Mouse (Mus musculus) naive thymus-derived CD4-positive, alpha-beta T cell, adult 2 months (primary cell): ENCODE data around the gene Duxbl3.
"Not testable (repeated sequence)": the region's sequence is repeated elsewhere in the genome, so short reads cannot be mapped to it uniquely, and the experiment has no call there.

Source experiments
- DNase-seq: peaks from one replicate; pipeline ENCODE4 v3.0.0-alpha.2; 2011; ENCODE audit warnings: low read depth

Duxbl3 gene

DNA sequence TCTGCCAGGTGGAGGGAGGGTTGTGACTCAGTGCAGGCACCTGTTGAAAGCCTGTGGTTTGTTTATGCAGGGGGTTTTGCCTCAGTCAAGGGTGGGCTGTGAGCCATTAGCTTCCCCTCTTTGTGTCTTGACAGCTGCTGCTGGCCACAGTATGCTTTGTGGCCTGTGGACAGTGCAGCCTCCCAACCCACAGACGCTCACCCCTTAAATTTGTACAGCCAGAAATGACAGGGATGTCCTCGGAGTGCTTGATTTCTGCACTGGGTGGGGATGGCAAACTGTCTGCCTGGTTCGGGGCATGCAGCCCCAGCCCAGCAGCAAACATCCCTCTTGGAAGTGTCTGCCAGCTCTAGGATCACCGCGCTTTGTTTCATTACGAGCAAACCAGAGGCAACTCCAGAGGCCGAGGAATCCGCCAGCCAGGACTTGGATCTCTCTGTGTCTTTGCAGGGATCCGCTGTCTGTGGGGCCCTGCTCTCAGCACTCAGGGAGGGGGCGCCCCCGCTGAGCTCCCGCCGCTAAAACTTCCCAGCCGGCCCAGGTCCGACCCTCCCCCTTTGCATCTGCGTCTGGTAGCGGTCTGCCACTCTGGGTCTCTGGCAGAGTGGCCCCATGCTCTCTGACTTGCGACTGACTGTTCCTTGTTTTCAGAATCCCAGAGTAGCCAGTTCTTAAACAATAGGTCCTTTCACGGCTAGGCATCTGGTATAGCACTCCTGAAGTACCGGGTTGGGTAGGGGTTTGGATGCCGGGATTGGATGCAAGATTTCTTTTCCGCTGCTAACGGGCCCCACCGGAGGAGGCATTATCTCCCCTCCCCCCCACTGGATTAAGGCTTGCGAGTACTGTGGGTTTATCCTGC, at the start of gene Duxbl3:
Gene Duxbl3, plus strand, starts transcription at position 207 of the 862 bp plus-strand sequence.
- DNase-seq: not testable (repeated sequence)

DNA sequence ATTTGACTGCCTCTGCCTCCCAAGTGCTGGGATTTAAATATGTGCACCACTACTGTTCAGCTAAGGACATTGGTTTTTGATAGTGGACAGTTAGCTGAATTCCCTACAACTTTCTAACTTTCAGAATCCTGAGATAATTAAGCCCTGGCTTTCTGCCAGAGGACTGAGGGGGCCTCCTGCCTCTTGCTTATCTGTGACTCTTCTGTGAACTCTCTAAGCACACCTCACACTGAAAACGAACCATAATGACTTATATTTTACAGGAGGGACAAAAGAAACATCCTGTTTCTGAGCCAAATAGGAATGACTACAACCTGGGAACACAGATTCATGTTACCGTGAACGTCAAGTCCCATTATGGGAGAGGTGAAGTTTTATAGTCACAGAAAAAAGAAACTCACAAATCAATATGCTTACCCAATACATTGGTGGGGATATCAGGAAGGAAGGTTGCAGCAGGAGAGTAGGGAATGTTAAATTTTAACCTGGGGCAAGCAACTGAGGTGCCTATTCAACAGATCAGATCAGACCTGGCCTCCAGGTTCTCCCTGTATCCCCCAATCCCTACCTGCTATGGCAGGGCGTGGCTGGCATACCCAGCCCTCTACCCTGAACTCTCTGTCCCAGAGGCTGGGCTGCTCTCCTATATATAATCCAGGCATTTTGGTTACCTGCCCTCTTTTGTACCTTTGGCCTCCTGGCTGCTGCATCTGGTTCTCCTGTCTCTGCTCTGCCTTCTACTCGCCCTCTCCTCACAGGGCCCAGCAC, 41.3 kb upstream of the Duxbl3 start:
- not testable (repeated sequence) for DNase-seq

DNA sequence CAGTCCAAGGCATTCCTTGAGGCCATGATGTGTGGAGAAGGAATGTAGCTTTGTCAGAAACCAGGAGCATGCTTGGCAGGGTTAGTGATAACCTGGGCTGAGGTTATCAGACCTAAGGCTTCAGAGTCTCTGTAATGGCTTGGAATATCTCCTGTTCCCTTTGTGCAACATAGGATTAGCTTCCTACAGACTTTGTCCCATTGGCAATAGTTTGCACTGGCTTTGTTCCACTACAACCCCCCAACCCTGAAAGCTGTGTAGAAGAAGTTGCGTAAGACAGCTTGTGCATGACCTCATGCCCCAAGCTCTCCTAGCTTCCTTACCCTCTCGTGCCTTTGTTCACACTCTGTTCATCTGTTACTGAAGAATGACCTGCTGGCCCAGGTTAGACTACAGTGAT, 20.6 kb upstream of the Duxbl3 start:
- DNase-seq: not testable (repeated sequence)

DNA sequence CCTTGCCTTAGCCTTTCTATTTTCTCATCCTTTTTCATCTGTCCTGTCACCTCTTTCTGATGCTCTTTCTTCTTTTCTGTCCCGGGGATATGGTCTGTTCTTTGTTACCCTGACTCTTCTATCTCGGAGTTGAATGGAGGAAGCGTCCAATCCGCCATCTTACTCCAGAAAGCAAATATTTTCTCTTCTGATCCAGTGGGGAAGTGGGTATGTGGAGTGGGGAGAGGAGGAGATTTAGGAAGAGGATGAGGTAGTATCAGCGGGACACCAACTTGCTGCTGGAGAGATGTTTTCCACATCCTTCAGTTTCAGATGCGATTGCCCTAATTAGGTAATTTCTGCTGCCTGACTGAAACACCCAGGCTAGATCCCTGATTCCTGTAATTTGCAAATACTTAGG, 967 bp downstream of the Duxbl3 start:
- DNase-seq: not testable (repeated sequence)

DNA sequence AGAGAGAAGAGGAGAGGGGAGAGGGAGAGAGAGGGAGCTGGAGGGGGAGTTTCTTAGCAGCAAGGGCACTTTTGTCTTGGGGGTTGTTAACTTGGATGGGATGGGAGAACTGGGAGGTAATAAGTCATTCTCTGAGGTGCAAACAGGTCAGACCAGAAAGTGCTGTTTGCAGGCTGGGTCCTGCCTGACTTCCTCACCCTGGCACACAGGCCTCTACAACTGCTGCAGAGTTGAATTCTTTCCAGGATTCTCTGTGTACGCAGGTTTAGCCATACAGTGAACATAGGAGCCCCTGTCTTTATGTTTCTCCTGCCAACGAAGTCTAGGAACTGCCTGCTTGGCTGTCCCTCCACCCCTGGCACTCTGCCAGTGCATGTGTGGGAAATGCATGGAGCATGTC, 29.0 kb downstream of the Duxbl3 start:
- DNase-seq: not testable (repeated sequence)

DNA sequence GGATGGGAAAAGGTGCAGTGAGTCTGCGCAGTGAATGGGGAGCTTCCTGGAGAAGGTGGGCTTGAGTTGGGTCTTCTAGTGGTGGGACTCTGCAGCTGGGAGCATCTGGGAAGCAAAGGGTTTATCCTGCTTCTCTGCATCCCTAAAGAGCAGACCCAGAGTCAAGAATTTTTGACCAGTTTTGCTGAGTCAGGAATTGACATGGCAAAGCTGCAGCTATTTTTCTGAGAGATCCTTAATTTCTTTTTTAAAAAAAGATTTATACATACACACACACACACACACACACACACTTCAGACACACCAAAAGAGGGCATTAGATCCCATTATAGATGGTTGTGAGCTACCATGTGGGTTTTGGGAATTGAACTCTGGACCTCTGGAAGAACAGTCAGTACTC, 36.1 kb downstream of the Duxbl3 start:
- DNase-seq: no peak

DNA sequence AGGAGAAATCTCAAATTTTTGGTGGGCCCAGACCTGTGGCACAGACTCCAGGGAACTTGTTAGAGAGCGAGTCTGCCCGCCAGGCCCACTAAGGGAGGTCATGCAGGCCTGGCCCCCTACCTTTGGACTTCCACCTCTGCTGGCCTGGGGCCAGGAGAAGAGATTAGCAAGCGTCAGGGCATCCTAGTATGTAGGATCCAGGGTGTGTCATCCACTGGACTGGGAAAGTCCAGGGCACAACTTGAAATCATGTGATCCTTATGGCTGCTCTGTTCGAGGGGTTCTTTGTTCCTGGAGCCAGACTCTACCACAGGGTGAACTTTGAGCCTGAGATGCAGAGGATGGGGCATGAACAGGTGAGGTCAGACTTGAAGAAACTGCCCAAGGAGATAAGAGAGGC, 39.3 kb downstream of the Duxbl3 start:
- DNase-seq: no peak

DNA sequence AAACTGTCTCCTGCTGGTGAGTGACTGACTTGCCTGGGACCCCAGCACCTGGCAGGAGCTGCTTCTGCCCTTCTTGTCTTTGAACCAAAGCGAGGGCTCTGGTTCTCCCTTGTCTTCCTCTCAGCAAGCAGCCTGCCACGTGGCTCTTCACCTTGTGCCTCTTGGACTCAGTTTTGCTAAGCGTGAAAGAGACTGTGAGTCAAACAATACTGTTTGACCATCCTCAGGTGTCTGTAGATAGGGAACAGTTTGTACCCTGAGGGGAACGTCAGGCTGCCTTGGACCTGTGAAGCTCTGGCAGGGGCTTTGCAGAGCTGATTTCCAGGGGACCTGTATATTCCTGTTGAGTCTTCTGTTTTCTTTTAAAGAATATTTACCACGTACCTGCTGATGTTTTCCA, 39.7 kb downstream of the Duxbl3 start:
- DNase-seq: no peak

DNA sequence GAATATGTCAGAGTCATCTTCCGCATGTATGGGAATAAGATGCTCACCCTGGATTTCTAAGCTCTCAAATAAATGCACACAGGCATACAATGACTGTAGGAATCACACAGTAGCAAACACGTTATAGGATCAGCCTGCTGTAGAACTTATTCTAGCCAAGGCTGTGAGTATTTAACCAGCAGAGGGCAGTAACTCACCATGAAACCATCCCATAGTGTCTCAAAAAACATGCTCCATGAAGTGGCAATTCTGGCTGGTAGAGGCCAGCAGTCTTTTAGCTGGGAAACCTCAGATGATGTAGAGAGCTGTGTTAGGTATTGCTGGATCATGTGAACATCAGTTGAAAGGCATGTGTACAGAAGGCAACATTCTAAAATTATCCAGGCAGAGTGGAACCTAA, 45.3 kb downstream of the Duxbl3 start:
- DNase-seq: peak; percentile 14

DNA sequence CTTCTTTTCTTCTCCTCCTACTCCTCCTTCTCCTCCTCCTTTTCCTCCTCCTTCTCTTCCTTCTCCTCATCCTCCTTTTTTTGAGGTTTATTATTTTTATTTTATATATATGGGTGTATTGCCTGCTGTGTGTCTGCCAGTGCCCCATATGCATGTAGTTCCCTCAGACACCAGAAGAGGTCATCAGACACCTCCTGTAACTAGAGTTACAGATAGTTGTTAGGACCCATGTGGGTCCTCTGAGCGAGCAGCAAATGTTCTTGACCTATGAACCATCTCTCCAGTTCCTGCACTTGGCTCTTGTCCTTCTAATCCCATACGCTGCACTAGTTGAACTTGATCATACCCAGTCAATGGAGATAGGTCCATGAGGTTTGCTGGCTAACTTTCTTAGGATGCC, 48.3 kb downstream of the Duxbl3 start:
- DNase-seq: peak; percentile 8

DNA sequence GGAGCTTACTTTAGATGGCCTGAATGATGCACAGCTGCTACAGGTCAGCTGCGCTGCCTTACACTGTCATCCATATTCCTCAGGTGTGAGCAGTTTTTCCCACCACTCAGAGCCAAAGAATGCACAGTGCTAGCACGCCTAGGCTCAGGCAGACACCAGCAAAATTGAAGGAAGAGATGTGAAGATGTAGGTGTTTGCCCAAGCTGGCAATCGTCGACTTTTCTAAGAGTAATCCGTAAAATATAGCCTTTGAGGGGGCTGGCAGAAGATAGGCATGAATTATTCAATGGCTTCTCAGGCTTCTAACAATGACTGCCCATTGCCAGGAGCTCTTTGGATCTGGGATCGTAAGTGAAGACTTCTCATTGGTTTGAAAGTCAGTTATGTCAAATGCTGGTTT, 51.1 kb downstream of the Duxbl3 start:
- DNase-seq: no peak

DNA sequence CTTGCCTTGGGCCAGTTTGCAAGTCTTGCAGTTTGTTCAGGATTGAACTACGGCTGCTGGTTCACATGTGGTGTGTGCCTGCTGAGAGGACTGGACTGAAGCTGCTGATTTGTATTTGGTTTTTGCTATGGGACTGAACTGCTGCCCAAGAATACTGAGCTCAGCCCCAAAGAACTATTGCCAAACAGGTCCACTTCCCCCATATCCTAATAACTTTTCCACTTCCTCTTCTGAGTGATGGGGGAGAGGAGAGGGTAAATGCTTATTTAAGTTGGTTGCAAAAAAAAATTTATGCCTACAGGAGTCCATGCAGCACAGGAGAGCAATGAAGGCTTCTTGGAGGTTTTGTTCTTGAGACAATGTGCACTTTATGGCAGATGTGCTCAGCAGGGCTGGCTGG, 51.7 kb downstream of the Duxbl3 start:
- no peak for DNase-seq

DNA sequence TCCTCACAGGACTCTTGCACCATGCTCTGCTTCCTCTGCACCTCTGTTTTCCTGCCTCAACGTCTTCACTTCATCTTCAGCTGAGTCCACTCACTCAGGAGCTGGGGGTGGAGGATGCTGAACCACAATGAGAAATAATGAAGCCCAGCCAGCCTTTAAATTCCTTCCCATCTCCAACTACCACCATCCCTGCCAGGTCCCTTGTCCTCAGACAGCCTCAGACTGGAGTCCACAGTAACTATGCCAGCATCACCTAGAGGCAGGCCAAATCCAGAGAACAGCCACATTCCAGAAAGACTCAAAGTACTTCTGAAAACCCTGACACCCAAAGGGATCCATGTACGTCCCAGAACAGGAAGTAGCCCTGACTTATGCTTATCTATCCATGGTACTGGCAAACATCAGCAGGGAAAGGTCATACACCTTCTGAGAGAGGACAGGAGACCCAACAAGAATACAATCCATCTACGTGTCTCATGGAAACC, 58.5 kb downstream of the Duxbl3 start:
- DNase-seq: no peak
